Mouse (Mus musculus) limb, embryonic 12.5 days (tissue): Measurements from ENCODE around the gene Hsd17b6. TPM values are rescaled to one million over a fixed set of nuclear protein-coding genes. Genes with fewer than 3 reads are reported as not detected.
"Not testable (repeated sequence)": the region's sequence is repeated elsewhere in the genome, so short reads cannot be mapped to it uniquely, and the experiment has no call there.

Source experiments
- ATAC-seq: fragments of 200-750 bp; cut with Nextera tagmentation; 2 replicates; pipeline ENCODE4 v1.8.0; 2017; ENCODE audit warnings: low read depth, moderate TSS enrichment; ENCODE audit not compliant: insufficient number of reproducible peaks, insufficient read depth, low FRiP score, low TSS enrichment
- H3K27ac ChIP-seq: fragments of 300-500 bp; sonication (generic); 2 replicates; pipeline ENCODE4 v1.5.1; 2016; ENCODE audit warnings: mild to moderate bottlenecking, moderate library complexity
- H3K27me3 ChIP-seq: fragments of 300-500 bp; sonication (generic); 2 replicates; pipeline ENCODE4 v1.6.1; 2016; ENCODE audit warnings: mild to moderate bottlenecking, moderate library complexity
- H3K36me3 ChIP-seq: fragments of 300-500 bp; sonication (generic); 2 replicates; pipeline ENCODE4 v1.6.1; 2016; ENCODE audit warnings: mild to moderate bottlenecking, moderate library complexity
- H3K4me1 ChIP-seq: fragments of 300-500 bp; sonication (generic); replicated peaks from 2 replicates; pipeline ENCODE4 v1.6.1; 2016
- H3K4me2 ChIP-seq: fragments of 300-500 bp; sonication (generic); 2 replicates; pipeline ENCODE4 v1.6.1; 2016; ENCODE audit warnings: mild to moderate bottlenecking, moderate library complexity
- H3K4me3 ChIP-seq: fragments of 300-500 bp; sonication (generic); replicated peaks from 2 replicates; pipeline ENCODE4 v1.5.1; 2016; ENCODE audit warnings: mild to moderate bottlenecking
- H3K9ac ChIP-seq: fragments of 300-500 bp; sonication (generic); replicated peaks from 2 replicates; pipeline ENCODE4 v1.6.1; 2016; ENCODE audit warnings: mild to moderate bottlenecking, moderate library complexity
- H3K9me3 ChIP-seq: fragments of 300-500 bp; sonication (generic); 2 replicates; pipeline ENCODE4 v1.6.1; 2016; ENCODE audit warnings: mild to moderate bottlenecking, moderate library complexity
- WGBS: fragments of 180-500 bp; shearing (Covaris S2); methylation state at CpG from one replicate; pipeline ENCODE4 v1.1.7; 2016; 5-methylcytosine and 5-hydroxymethylcytosine counted together
- polyA plus RNA-seq: library from polyadenylated mRNA; unstranded; fragments of >200 nt; fragmentation: Nextera tagmentation; extraction: Ambion mirVana; gene quantifications from 2 replicates; pipeline ENCODE4 v1.2.1, GENCODE M21; 2016

Gene Hsd17b6
- not detected in 2 replicates for polyA plus RNA-seq

DNA sequence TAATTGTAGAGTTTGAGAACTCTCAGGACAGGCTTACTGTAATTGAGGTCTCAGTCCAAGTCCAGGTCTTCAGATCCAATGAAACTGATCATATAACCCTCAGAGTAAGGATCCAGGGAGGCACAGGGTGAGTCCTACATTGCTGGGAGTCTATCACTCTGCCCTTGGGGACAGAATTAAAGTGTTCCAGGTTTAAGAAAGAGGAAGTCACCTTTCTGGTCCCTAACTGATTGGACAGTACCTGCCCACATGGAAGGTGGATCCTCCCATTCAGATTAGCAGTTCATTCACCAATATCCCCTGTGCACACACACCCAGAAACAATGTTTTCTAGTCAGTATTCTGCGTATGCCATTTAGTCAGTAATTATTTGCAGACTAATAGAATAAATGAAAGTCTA lies at the start of gene Hsd17b6:
Hsd17b6 (minus strand) TSS at position 166 of the 400 bp plus-strand sequence.
- H3K4me2 ChIP-seq, result no peak within 1 kb of the TSS
- H3K36me3 ChIP-seq, result no peaks in the 10 kb centered on the region
- no peak within 1 kb of the TSS for H3K27ac ChIP-seq
- no peak for ATAC-seq
- H3K4me1 ChIP-seq, result no peaks in the 10 kb centered on the region
- WGBS, result 95% methylated on average over 1 of the region's 1 CpGs
- no peaks in the 10 kb centered on the region for H3K9me3 ChIP-seq
- H3K4me3 ChIP-seq, result no peak within 1 kb of the TSS
- no peaks in the 10 kb centered on the region for H3K27me3 ChIP-seq
- no peak within 1 kb of the TSS for H3K9ac ChIP-seq

DNA sequence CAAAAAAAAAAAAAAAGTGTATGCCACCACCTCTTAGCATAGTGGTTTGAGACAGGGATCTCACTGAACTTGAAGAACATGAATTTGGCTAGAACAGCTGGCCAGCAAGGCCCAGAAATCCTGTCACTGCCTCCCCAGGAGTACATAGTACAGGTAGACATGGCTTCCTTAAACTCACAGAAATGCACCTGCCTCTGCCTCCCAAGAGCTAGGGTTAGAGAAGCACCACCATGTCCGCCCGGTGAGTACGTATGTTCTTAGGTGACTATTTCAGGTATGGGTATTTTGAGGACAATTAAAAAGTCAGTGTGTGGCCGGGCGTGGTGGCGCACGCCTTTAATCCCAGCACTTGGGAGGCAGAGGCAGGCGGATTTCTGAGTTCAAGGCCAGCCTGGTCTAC lies 45.6 kb upstream of the Hsd17b6 start:
- no peak overlapping the region for H3K4me2 ChIP-seq
- ATAC-seq, result no peak
- H3K27me3 ChIP-seq, result no peaks in the 10 kb centered on the region
- no peak overlapping the region for H3K4me3 ChIP-seq
- peaks cover 6% of the 10 kb centered on the region for H3K4me1 ChIP-seq
- 92% methylated on average over 8 of the region's 8 CpGs for WGBS
- H3K36me3 ChIP-seq, result peaks cover 39% of the 10 kb centered on the region
- H3K9me3 ChIP-seq, result no peaks in the 10 kb centered on the region
- no peak overlapping the region for H3K27ac ChIP-seq
- H3K9ac ChIP-seq, result no peak overlapping the region

DNA sequence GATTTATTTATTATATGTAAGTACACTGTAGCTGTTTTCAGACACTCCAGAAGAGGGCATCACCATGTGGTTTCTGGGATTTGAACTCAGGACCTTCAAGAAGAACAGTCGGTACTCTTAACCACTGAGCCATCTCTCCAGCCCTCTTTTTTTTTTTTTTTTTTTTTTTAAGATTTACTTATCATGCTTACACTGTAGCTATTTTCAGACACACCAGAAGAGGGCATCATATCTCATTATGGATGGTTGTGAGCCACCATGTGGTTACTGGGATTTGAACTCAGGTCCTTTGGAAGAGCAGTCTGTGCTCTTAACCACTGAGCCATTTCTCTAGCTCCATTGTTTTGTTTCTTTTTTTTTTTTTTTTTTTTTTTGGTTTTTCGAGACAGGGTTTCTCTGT lies 44.7 kb upstream of the Hsd17b6 start:
- not testable (repeated sequence) for ATAC-seq, H3K4me2 ChIP-seq, H3K4me3 ChIP-seq, H3K4me1 ChIP-seq, H3K27ac ChIP-seq, H3K27me3 ChIP-seq, H3K9me3 ChIP-seq, H3K9ac ChIP-seq
- H3K36me3 ChIP-seq, result peaks cover 47% of the 10 kb centered on the region
- 93% methylated on average over 1 of the region's 2 CpGs for WGBS

DNA sequence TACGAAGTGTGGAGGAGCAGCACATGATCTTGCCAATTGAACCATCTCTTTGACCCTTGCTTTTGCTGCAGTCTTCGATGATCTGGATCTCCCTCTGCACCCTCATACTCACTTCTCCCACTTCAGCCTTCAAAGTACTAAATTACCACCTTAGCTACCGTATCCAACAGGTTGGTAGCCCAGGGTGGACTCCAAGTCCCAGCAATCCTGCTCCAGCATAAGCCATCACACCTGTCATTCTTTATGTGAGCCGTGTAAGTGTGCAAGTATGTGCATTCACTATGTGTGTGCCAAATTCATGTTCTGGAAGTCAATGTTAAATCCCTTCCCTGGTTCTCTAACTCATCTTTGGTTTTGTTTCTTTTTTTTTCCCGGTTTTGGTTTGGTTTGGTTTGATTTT lies 44.2 kb upstream of the Hsd17b6 start:
- Histone ChIP-seq H3K9me3 (no peaks in the 10 kb centered on the region), H3K27me3 (no peaks in the 10 kb centered on the region), H3K4me1 (no peaks in the 10 kb centered on the region), H3K27ac (no peak overlapping the region), H3K36me3 (peaks cover 51% of the 10 kb centered on the region), H3K9ac (no peak overlapping the region), H3K4me2 (no peak overlapping the region), H3K4me3 (no peak overlapping the region)
- ATAC-seq, result no peak
- 93% methylated on average over 5 of the region's 5 CpGs for WGBS

DNA sequence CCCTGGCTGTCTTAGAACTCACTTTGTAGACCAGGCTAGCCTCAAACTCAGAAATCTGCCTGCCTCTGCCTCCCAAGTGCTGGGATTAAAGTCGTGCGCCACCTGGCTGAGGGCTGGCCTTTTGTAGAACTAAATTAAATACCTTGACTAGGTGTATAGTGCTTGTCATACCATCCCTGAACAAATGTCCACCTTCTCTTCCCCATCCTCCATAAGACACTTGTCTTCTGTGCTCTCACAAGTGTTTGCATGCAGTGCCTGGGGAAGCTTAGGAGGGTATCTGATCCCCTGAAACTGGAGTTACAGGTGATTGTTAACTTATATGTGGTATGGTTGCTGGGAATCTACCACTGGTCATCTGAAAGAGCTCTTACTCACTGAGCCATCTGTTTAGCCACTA lies 42.9 kb upstream of the Hsd17b6 start:
- Histone ChIP-seq H3K36me3 (peaks cover 64% of the 10 kb centered on the region), H3K27ac (no peak overlapping the region), H3K4me3 (no peak overlapping the region), H3K4me2 (no peak overlapping the region), H3K4me1 (no peaks in the 10 kb centered on the region), H3K9me3 (no peaks in the 10 kb centered on the region), H3K27me3 (no peaks in the 10 kb centered on the region), H3K9ac (no peak overlapping the region)
- ATAC-seq, result no peak
- WGBS, result 87% methylated on average over 2 of the region's 2 CpGs

DNA sequence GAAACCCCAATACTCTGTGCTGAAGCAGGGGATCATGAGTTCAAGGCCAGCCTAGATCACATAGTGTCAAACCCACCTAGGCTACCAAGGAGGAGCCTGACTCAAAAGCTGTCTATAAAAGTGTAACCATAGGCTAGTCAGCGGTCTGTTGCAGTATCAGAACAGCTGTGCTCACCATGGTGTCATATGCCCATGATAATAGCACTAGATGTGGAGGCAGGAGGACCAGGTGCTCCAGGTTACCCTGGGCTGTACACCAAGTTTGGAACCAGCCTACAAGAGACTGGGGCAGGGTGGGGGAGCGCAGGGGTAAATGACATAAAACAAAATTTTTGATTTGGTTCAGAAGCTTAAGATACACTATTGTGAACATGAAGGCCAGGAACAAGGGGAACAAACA lies 42.3 kb upstream of the Hsd17b6 start:
- H3K4me2 ChIP-seq, result no peak overlapping the region
- peaks cover 70% of the 10 kb centered on the region for H3K36me3 ChIP-seq
- H3K4me3 ChIP-seq, result no peak overlapping the region
- H3K4me1 ChIP-seq, result no peaks in the 10 kb centered on the region
- H3K27ac ChIP-seq, result no peak overlapping the region
- no peaks in the 10 kb centered on the region for H3K27me3 ChIP-seq
- no peak overlapping the region for H3K9ac ChIP-seq
- ATAC-seq, result no peak
- WGBS, result 94% methylated on average over 2 of the region's 2 CpGs
- H3K9me3 ChIP-seq, result no peaks in the 10 kb centered on the region

DNA sequence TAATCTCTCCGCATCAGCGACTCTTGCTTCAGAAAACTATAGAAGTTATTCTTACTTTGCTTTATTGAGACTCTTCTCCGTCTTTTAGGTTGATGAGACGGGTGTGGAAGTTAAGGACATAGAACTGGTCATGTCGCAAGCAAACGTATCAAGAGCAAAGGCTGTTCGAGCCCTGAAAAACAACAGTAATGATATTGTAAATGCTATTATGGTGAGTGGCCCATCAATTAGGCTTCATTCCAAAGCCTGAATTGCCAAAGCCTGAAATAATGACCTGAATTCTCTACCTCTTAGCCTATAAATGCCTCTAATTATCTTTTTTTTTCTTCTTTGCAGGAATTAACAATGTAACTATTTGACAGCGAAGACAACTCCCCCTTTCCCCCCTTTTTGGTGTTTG lies 40.7 kb upstream of the Hsd17b6 start:
- 95% methylated on average over 8 of the region's 8 CpGs for WGBS
- H3K4me1 ChIP-seq, result no peaks in the 10 kb centered on the region
- H3K36me3 ChIP-seq, result peaks cover 86% of the 10 kb centered on the region
- H3K4me2 ChIP-seq, result no peak overlapping the region
- no peak for ATAC-seq
- no peak overlapping the region for H3K9ac ChIP-seq
- no peak overlapping the region for H3K4me3 ChIP-seq
- no peaks in the 10 kb centered on the region for H3K27me3 ChIP-seq
- no peak overlapping the region for H3K27ac ChIP-seq
- no peaks in the 10 kb centered on the region for H3K9me3 ChIP-seq

DNA sequence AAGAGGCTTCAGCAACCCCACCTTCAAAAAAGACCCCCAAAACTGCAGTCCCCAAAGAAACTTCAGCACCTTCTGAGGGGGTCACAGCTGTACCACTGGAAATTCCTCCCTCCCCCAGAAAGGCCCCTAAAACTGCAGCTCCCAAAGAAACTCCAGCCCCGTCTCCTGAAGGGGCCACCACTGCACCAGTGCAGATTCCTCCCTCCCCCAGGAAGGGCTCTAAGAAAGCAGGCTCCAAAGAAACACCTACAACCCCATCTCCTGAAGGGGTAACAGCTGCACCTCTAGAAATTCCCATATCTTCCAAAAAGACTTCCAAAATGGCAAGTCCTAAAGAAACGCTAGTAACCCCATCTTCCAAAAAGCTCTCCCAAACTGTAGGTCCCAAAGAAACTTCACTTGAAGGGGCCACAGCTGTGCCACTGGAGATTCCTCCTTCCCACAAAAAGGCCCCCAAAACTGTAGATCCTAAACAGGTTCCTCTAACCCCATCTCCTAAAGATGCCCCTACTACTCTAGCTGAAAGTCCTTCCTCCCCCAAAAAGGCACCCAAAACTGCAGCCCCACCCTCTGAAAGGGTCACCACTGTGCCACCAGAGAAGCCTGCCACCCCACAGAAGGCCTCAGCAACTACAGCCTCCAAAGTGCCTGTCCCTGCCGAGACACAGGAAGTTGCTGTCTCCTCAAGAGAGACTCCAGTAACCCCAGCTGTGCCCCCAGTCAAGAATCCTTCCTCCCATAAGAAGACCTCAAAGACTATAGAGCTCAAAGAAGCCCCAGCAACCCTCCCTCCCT lies 35.8 kb upstream of the Hsd17b6 start:
- Histone ChIP-seq H3K4me2 (no peak overlapping the region), H3K27ac (0 out of 2 replicates have a peak overlapping the region, but pooled peaks have one; percentile 37), H3K27me3 (no peaks in the 10 kb centered on the region), H3K9ac (no peak overlapping the region), H3K4me3 (no peak overlapping the region), H3K36me3 (peaks cover 99% of the 10 kb centered on the region), H3K9me3 (no peaks in the 10 kb centered on the region), H3K4me1 (peaks cover 22% of the 10 kb centered on the region)
- ATAC-seq, result no peak
- 73% methylated on average over 3 of the region's 3 CpGs for WGBS

DNA sequence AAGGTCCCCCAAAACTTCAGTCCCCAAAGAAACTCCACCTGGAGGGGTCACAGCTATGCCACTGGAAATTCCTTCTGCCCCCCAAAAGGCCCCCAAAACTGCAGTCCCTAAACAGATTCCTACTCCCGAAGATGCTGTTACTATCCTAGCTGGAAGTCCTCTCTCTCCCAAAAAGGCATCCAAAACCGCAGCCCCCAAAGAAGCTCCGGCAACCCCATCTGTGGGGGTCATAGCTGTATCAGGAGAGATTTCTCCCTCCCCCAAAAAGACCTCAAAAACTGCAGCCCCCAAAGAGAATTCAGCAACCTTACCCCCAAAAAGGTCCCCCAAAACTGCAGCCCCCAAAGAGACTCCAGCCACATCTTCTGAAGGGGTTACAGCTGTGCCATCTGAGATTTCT lies 35.1 kb upstream of the Hsd17b6 start:
- Histone ChIP-seq H3K36me3 (peaks cover 95% of the 10 kb centered on the region), H3K4me1 (peaks cover 27% of the 10 kb centered on the region), H3K9ac (no peak overlapping the region; the same call in 1 of the 2 replicates), H3K4me2 (no peak overlapping the region), H3K4me3 (no peak overlapping the region), H3K27ac (no peak overlapping the region), H3K27me3 (no peaks in the 10 kb centered on the region), H3K9me3 (no peaks in the 10 kb centered on the region)
- WGBS, result 96% methylated on average over 3 of the region's 3 CpGs
- ATAC-seq, result no peak

DNA sequence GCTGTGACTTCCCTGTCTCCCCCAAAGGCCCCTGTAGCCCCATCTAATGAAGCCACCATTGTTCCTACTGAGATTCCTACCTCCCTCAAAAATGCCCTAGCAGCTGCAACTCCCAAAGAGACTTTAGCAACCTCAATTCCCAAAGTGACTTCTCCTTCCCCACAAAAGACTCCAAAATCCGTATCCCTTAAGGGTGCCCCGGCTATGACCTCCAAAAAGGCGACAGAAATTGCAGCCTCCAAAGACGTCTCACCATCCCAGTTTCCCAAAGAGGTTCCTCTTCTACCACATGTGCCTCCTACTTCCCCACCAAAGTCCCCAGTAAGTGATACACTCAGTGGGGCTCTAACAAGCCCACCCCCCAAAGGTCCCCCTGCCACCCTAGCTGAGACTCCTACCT lies 34.2 kb upstream of the Hsd17b6 start:
- WGBS, result 79% methylated on average over 4 of the region's 4 CpGs
- H3K4me1 ChIP-seq, result peaks cover 34% of the 10 kb centered on the region

DNA sequence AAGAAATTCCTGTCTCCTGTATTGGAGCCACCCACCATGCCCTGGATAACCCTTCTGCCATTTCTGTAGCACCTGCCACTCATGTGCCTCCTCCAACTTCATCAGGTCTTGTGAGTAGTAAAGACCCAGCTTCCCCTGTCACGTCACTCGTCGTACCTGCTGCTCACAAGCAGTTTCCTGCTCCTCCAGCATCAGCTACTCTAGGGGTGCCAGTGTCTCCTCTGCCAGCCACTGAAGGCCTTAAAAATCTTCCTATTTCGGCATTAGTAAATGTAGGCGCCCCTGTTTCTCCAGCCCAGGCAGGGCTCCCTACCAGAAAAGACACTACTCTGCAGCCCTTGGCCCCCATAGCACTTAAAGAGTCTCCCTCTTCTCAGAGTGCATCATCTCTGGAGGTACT lies 32.9 kb upstream of the Hsd17b6 start:
- Histone ChIP-seq H3K9ac (no peak overlapping the region), H3K27me3 (no peaks in the 10 kb centered on the region), H3K4me2 (no peak overlapping the region), H3K36me3 (peaks cover 75% of the 10 kb centered on the region), H3K4me3 (0 out of 2 replicates have a peak overlapping the region, but pooled peaks have one; percentile 2), H3K9me3 (no peaks in the 10 kb centered on the region), H3K27ac (no peak overlapping the region), H3K4me1 (peaks cover 34% of the 10 kb centered on the region)
- no peak for ATAC-seq
- 92% methylated on average over 5 of the region's 5 CpGs for WGBS

More for the DNA sequence above, 34.2 kb upstream of the Hsd17b6 start:
- no peak for ATAC-seq
- H3K4me3 ChIP-seq, result no peak overlapping the region
- H3K9ac ChIP-seq, result no peak overlapping the region
- no peak overlapping the region for H3K27ac ChIP-seq
- no peaks in the 10 kb centered on the region for H3K27me3 ChIP-seq
- no peak overlapping the region for H3K4me2 ChIP-seq
- H3K9me3 ChIP-seq, result no peaks in the 10 kb centered on the region
- peaks cover 88% of the 10 kb centered on the region for H3K36me3 ChIP-seq

DNA sequence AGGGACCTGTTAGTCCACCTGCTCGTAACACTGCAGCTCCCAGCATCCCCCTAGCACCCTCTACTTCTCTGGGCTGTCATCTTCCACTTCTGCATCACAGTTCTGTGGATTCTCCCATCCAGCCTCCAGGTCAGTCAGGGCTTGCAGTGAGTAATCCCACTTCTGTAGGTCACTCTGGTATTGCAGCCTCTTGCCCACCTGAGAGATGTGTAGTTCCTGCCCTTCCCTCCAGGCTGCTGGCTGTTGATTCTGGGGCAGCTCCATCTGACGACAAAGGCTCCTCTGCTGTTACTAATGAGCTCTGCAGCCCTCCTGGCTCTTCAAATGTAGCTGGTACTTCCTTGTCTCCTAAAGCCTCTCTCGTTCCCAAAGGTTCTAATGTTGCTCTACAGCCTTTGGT lies 32.4 kb upstream of the Hsd17b6 start:
- peaks cover 34% of the 10 kb centered on the region for H3K4me1 ChIP-seq
- H3K36me3 ChIP-seq, result peaks cover 70% of the 10 kb centered on the region
- 75% methylated on average over 3 of the region's 3 CpGs for WGBS

More for the DNA sequence above, 32.4 kb upstream of the Hsd17b6 start:
- ATAC-seq, result no peak
- no peaks in the 10 kb centered on the region for H3K9me3 ChIP-seq
- H3K27me3 ChIP-seq, result no peaks in the 10 kb centered on the region
- no peak overlapping the region for H3K4me3 ChIP-seq
- H3K9ac ChIP-seq, result no peak overlapping the region; the same call in 1 of the 2 replicates
- H3K4me2 ChIP-seq, result no peak overlapping the region
- H3K27ac ChIP-seq, result no peak overlapping the region; the same call in 1 of the 2 replicates
